Mouse (Mus musculus): ENCODE results near the gene Eml2. TPM values are rescaled to one million over a fixed set of nuclear protein-coding genes. Genes with fewer than 3 reads are reported as not detected.

Gene Eml2
- polyA plus RNA-seq, 1 experiment: 58.3 TPM

- DNase-seq (ENCODE audit: low spot score): no peak
Observed at GRCm38 (mm10) chr7:19162928-19163327, 13.3 kb upstream of the Eml2 start.

- no peak for DNase-seq (ENCODE audit: low spot score)
Observed at GRCm38 (mm10) chr7:19163752-19164151, 12.5 kb upstream of the Eml2 start.

DNA sequence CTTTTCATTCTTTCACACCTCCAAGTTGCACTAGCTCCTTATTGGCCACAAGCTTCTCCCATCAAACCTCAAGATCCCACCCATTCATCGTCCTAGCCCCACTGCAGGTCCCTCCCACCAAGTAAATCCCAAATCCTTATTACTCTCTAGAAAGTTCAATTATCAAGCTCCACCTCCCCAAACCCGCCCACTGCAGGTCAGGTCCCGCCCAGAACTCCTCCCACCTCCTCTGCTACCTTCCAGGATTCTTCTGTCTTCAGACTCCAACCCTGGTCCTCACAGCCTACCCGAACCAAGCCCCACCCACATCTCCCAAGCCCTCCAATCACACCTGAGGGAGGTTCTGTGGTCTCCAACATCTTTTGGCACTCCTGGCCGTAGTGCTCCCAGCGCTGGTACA lies 12.0 kb upstream of the Eml2 start:
- no peak for DNase-seq (ENCODE audit: low spot score)

DNA sequence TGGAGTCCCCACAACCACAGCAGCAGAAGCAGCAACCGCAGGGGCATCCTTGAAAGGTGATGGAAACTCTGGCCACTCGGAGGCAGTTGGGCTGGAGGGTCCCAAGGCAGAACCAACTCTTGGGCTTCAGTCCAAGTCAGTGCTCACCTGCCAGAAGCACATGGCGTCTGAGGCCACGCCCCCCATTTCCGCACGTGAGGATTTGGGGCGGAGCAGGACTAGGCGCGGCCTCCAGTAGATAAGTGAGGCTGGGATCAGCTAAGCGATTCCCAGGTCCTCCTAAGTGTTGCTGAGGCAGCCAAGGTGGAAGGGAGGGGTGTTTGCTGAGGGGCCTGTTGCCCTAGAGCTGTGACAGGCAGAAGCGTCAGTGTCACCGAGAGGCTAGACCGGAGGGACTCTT lies 11.2 kb upstream of the Eml2 start:
- no peak for DNase-seq (ENCODE audit: low spot score)

- DNase-seq (ENCODE audit: low spot score): no peak
Observed at GRCm38 (mm10) chr7:19165656-19166423, 10.4 kb upstream of the Eml2 start, which contains the start of gene Gipr. Gene Gipr, minus strand, starts transcription at chr7:19166127.

- no peak for DNase-seq (ENCODE audit: low spot score)
Observed at GRCm38 (mm10) chr7:19166990-19167389, 9.2 kb upstream of the Eml2 start.

DNA sequence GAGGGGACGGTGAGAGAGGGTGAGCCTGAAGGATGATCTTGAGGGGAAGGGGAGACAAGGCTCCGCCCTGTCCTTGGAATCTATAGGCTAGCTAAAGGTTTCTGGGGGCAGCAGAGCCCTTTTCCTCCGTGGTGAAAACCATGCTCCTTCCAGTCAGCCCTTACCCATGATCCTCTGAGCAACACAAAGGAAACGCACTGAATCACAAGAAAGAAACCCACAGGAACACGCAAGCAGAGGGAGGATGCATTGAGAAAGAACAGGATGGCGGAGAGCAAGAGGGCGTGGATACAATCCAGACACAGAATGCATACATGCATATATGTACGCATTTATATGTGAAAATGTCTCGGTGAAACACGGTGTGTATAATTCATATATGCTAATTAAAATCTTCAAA lies 6.7 kb upstream of the Eml2 start:
- no peak for DNase-seq (ENCODE audit: low spot score)

DNA sequence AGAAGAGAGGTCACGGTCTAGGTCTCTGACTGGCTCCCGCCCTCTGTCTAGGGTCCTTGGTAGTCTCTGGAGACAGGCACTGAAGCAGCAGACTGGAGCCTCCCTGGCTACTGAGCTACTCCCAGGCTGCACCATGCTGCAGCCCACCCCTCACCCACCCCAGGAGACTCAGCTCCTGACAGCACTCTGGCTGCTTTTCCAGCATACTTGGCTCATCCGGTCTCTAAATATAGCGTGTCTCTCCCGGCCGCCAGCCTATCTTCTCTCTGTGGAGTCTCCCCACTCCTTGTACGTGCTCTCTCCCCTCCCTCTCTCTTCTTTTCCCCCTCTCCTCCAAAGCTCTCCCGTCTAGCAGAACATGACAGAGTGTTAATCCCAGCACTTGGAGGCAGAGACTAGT lies 6.1 kb upstream of the Eml2 start:
- no peak for DNase-seq (ENCODE audit: low spot score)

GRCm38 (mm10) chr7:19171831-19172230 lies 4.4 kb upstream of the Eml2 start:
- no peak for DNase-seq (ENCODE audit: low spot score)

GRCm38 (mm10) chr7:19172874-19173273 lies 3.3 kb upstream of the Eml2 start:
- DNase-seq (ENCODE audit: low spot score): no peak

GRCm38 (mm10) chr7:19176516-19176947 lies 311 bp downstream of the Eml2 start:
- no peak for DNase-seq (ENCODE audit: low spot score)

- no peak for DNase-seq (ENCODE audit: low spot score)
Observed at GRCm38 (mm10) chr7:19177216-19177615, 995 bp downstream of the Eml2 start.

GRCm38 (mm10) chr7:19178035-19178434 lies 1.8 kb downstream of the Eml2 start:
- DNase-seq (ENCODE audit: low spot score): no peak

DNA sequence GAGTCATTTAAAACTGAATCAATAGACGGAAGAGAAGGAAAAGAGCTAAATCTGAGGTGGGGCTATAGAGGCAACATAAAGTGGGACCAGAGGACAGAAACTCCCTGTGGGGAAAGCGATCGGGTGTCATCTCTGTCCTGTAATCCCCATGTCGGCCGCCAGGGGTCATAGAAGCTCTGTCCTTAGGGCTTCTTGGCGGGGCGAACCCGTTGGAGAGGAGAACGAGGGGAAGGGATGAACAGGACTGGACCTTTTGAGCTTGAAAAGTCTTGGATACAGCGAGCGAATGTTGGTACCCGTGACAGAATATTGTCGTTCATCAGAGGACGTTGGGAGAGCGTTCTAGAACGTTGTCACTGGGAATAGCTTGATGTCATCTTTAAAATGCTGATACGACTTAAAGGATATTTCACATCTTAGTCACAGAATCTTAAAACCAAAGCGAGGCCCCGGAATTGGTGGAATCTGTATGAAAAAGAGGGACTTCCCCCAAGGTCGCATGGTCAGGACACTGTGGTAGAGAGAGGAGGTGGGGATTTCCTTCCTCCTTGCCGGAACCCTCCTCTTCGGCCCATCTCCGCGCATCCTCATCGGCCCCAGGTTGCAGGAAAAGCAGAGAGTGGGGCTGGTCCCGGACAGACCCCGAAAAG lies 2.3 kb downstream of the Eml2 start:
- DNase-seq (ENCODE audit: low spot score): peak; percentile 67

DNA sequence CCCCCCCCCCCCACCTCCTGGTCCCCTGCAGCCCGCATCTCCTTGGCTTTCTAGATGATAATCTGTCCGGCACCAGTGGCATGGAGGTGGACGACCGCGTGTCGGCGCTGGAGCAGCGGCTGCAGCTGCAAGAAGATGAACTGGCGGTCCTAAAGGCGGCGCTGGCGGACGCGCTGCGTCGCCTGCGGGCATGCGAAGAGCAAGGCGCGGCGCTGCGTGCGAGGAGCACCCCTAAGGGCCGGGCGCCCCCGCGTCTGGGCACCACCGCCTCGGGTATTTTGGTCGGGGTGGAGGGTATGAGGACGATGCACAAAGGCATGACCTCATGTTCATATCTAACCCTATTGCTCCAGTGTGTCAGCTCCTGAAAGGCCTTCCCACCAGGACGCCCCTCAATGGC lies 3.0 kb downstream of the Eml2 start:
- no peak for DNase-seq (ENCODE audit: low spot score)

DNA sequence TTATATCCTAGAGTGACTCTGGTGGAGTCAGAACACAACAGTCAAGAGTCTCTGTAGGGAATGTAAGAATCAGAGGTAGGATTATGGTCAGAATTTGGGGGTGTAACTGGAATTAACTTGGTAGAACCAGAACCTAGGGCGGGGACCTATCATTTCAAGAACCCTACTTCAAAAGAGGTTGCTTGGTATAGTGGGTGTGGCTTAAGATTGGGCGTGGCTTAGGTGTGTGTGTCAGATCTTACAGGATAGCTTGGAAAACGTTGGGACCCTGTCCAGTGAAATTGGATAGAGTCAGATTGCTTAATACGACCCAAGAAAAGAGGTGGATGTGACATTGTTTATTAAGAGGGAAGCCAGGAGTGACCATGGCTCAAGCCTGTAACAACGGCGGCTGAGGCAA lies 3.7 kb downstream of the Eml2 start:
- no peak for DNase-seq (ENCODE audit: low spot score)

- DNase-seq (ENCODE audit: low spot score): no peak
Observed at GRCm38 (mm10) chr7:19180862-19181429, 4.7 kb downstream of the Eml2 start.

DNA sequence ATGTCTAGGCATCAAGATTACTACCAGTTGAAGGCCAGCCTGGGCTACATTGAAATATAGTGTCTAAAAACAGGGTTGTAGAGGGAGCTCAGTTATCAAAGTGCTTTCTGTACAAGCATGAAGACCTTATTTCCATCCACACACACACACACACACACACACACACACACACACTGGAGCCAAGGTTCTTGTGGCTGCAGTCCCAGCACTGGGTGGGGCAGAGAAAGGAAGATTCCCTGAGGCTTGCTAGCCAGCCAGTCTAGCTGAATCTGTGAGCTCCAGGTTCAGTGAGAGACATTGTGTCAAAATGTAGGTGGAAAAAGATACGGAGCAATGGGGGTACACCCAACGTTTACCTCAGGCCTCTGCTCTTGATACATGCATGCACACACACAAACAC lies 8.0 kb downstream of the Eml2 start:
- DNase-seq (ENCODE audit: low spot score): no peak

DNA sequence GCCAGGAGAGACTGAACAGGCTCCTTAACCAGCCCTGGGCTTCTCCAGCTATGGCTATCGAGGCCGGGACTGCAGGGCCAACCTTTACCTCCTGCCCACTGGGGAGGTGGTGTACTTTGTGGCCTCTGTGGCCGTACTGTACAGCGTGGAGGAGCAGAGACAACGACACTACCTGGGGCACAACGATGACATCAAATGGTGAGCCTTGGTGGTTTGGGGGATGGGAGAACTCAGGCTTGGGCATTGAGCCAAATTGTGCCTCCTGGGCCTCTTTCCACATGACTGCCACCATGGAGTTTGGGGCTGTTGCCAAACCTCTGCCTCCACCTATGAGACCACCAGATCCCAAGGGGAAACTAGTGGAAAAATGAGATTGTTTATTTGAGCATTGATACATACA lies 8.5 kb downstream of the Eml2 start:
- DNase-seq (ENCODE audit: low spot score): no peak

DNA sequence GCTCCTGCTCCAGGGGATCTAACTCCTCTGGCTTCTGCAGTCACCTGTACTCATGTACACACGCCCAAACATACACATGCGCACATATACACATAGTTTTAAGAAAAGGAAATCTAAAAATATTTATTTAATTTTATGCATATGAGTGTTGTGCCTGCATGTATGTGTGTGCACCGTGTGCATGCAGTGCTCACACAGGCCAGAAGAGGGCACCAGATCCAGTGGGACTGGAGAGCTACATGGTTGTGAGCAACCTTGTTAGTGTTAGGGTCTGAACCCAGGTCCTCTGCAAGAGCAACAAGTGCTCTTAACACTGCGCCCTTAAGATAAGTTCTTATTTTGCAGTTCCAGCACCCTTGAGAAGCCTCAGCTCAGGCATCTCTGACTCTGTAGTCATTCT lies 18.5 kb downstream of the Eml2 start:
- no peak for DNase-seq (ENCODE audit: low spot score)

DNA sequence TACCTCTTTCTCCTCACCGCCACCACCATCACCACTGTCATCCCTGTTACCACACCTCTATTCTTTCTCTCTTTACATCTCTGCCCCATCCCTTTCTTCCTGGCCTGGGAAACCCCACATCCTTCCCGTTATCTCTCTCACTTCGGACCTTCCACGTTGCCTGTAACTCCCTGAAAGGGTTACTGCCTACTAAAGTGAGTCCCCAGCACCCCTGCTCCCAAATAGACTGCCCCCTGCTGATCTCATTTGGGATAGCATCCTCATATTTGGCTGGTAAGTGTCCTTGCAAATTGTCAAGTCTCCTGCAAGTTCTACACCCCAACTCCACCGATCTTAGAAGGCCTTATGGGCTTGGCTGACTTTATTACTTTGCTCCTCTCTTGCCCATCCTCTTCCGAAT lies 20.5 kb downstream of the Eml2 start:
- no peak for DNase-seq (ENCODE audit: low spot score)

- no peak for DNase-seq (ENCODE audit: low spot score)
Observed at GRCm38 (mm10) chr7:19197985-19198384, 21.8 kb downstream of the Eml2 start.

- no peak for DNase-seq (ENCODE audit: low spot score)
Observed at GRCm38 (mm10) chr7:19201660-19202059, 25.4 kb downstream of the Eml2 start.

Data from urinary bladder, adult 2 months (tissue).